Mouse (Mus musculus) kidney, postnatal 10 days (tissue): ENCODE data around the gene Pik3c2b.
A peak's percentile ranks its signal among the peaks of the same experiment; 100 is the strongest.

ENCODE experiments used
- DNase-seq: peaks from one replicate; pipeline ENCODE4 v3.0.0; 2021; ENCODE audit warnings: mixed read lengths

The Pik3c2b gene

GRCm38 (mm10) chr1:133073327-133073856 lies 27.9 kb downstream of the Pik3c2b start:
- DNase-seq = peak; percentile 56

- DNase-seq = no peak
Observed at GRCm38 (mm10) chr1:133074541-133074940, 29.1 kb downstream of the Pik3c2b start.

- no peak for DNase-seq
Observed at GRCm38 (mm10) chr1:133075651-133076400, 30.4 kb downstream of the Pik3c2b start.

GRCm38 (mm10) chr1:133076681-133077514 lies 31.4 kb downstream of the Pik3c2b start:
- peak; percentile 39 for DNase-seq

- peak; percentile 47 for DNase-seq
Observed at GRCm38 (mm10) chr1:133077606-133078337, 32.3 kb downstream of the Pik3c2b start.

GRCm38 (mm10) chr1:133078338-133078727 lies 32.9 kb downstream of the Pik3c2b start:
- no peak for DNase-seq

- no peak for DNase-seq
Observed at GRCm38 (mm10) chr1:133079509-133079908, 34.0 kb downstream of the Pik3c2b start.

GRCm38 (mm10) chr1:133080079-133080561 lies 34.7 kb downstream of the Pik3c2b start:
- no peak for DNase-seq

- no peak for DNase-seq
Observed at GRCm38 (mm10) chr1:133080717-133081116, 35.2 kb downstream of the Pik3c2b start.

- no peak for DNase-seq
Observed at GRCm38 (mm10) chr1:133083003-133083546, 37.6 kb downstream of the Pik3c2b start.

- peak; percentile 45 for DNase-seq
Observed at GRCm38 (mm10) chr1:133083942-133084625, 38.6 kb downstream of the Pik3c2b start.

- peak; percentile 31 for DNase-seq
Observed at GRCm38 (mm10) chr1:133084708-133085416, 39.4 kb downstream of the Pik3c2b start.

- DNase-seq = peak; percentile 60
Observed at GRCm38 (mm10) chr1:133085417-133085742, 39.9 kb downstream of the Pik3c2b start.

GRCm38 (mm10) chr1:133086804-133087203 lies 41.3 kb downstream of the Pik3c2b start:
- no peak for DNase-seq

- peak; percentile 81 for DNase-seq
Observed at GRCm38 (mm10) chr1:133087206-133087905, 41.9 kb downstream of the Pik3c2b start.

- no peak for DNase-seq
Observed at GRCm38 (mm10) chr1:133088196-133088595, 42.7 kb downstream of the Pik3c2b start.

GRCm38 (mm10) chr1:133089415-133089814 lies 43.9 kb downstream of the Pik3c2b start:
- DNase-seq = no peak

GRCm38 (mm10) chr1:133090641-133091040 lies 45.2 kb downstream of the Pik3c2b start:
- peak; percentile 74 for DNase-seq

- no peak for DNase-seq
Observed at GRCm38 (mm10) chr1:133091483-133091882, 46.0 kb downstream of the Pik3c2b start.

- DNase-seq = no peak
Observed at GRCm38 (mm10) chr1:133093719-133094118, 48.3 kb downstream of the Pik3c2b start.
